Mouse (Mus musculus) urinary bladder, postnatal 0 days (tissue): ENCODE data around the gene H2-Q10. TPM values are rescaled to one million over a fixed set of nuclear protein-coding genes. Genes with fewer than 3 reads are reported as not detected.

Source experiments
- polyA plus RNA-seq: library from polyadenylated mRNA; unstranded; fragments of >200 nt; fragmentation: Nextera tagmentation; extraction: Ambion mirVana; gene quantifications from 2 replicates; pipeline ENCODE4 v1.2.1, GENCODE M21; 2015

The H2-Q10 gene
- 1.1 and 1.3 TPM in 2 replicates for polyA plus RNA-seq

GRCm38 (mm10) chr17:35469842-35470751, at the start of gene H2-Q10:
H2-Q10 (plus strand) TSS chr17:35470089.

GRCm38 (mm10) chr17:35424624-35425416, 45.1 kb upstream of the H2-Q10 start, which contains the start of gene H2-Q6:
H2-Q6 (plus strand) TSS chr17:35424850.

GRCm38 (mm10) chr17:35438885-35439284, 31.0 kb upstream of the H2-Q10 start, which contains the start of gene H2-Q7:
H2-Q7 (plus strand) TSS chr17:35439155.

GRCm38 (mm10) chr17:35505776-35506175, 35.9 kb downstream of the H2-Q10 start, which contains the start of gene Pou5f1:
Pou5f1 (plus strand) TSS chr17:35506018.

GRCm38 (mm10) chr17:35516652-35517500, 47.0 kb downstream of the H2-Q10 start, which contains the start of the genes Tcf19 and Cchcr1:
Tcf19 (minus strand) TSS chr17:35516824.
Cchcr1 (plus strand) TSS chr17:35517100.

Other genes starting within 250 kb of the H2-Q10 start
- gene Gm16181, start 249.3 kb upstream of the H2-Q10 start, polyA plus RNA-seq = not detected in 2 replicates
- 4.5 TPM in 2 replicates for gene Atp6v1g2, start 236.4 kb upstream of the H2-Q10 start, polyA plus RNA-seq
- 7.0 and 7.5 TPM in 2 replicates for gene Nfkbil1, start 234.3 kb upstream of the H2-Q10 start, polyA plus RNA-seq
- 170 TPM in 2 replicates for gene Ddx39b, start 228.3 kb upstream of the H2-Q10 start, polyA plus RNA-seq
- 251 and 342 TPM in 2 replicates for gene H2-D1, start 207.4 kb upstream of the H2-Q10 start, polyA plus RNA-seq
- gene H2-Q1, start 149.7 kb upstream of the H2-Q10 start, polyA plus RNA-seq = 0.05 TPM in 1 of 2 replicates, not detected in the other
- gene H2-Q2, start 127.8 kb upstream of the H2-Q10 start, polyA plus RNA-seq = 1.9 and 2.7 TPM in 2 replicates
- 3.3 and 3.8 TPM in 2 replicates for gene H2-Q4, start 90.5 kb upstream of the H2-Q10 start, polyA plus RNA-seq
- gene H2-Q6, start 45.2 kb upstream of the H2-Q10 start, polyA plus RNA-seq = 0.25 and 0.59 TPM in 2 replicates
- 1.6 and 2.2 TPM in 2 replicates for gene H2-Q7, start 30.9 kb upstream of the H2-Q10 start, polyA plus RNA-seq
- gene Pou5f1, start 35.9 kb downstream of the H2-Q10 start, polyA plus RNA-seq = not detected in 2 replicates
- 23.9 and 33.5 TPM in 2 replicates for gene Tcf19, start 46.7 kb downstream of the H2-Q10 start, polyA plus RNA-seq
- 7.9 and 9.8 TPM in 2 replicates for gene Cchcr1, start 47.0 kb downstream of the H2-Q10 start, polyA plus RNA-seq
- gene Psors1c2, start 63.1 kb downstream of the H2-Q10 start, polyA plus RNA-seq = 0.16 TPM in 1 of 2 replicates, not detected in the other
- 0.11 and 0.21 TPM in 2 replicates for gene Cdsn, start 82.0 kb downstream of the H2-Q10 start, polyA plus RNA-seq
- gene 2300002M23Rik, start 97.4 kb downstream of the H2-Q10 start, polyA plus RNA-seq = not detected in 2 replicates
- 0.59 and 0.83 TPM in 2 replicates for gene Sfta2, start 131.5 kb downstream of the H2-Q10 start, polyA plus RNA-seq
- gene Gm9573, start 156.5 kb downstream of the H2-Q10 start, polyA plus RNA-seq = not detected in 2 replicates
- gene Mucl3, start 173.6 kb downstream of the H2-Q10 start, polyA plus RNA-seq = 0.17 and 0.31 TPM in 2 replicates
- gene Vars2, start 197.5 kb downstream of the H2-Q10 start, polyA plus RNA-seq = 9.0 and 10.0 TPM in 2 replicates
- gene Gtf2h4, start 203.7 kb downstream of the H2-Q10 start, polyA plus RNA-seq = 19.8 and 20.5 TPM in 2 replicates
- 37.2 and 44.1 TPM in 2 replicates for gene Ddr1, start 234.5 kb downstream of the H2-Q10 start, polyA plus RNA-seq